Mouse (Mus musculus): ENCODE measurements at regions not wholly inside any gene's neighbourhood (a gene's known extent, or its start where the extent isn't known, plus 50 kb on each side); places are given as distances from the start of the nearest gene placed in this dataset.
"Not testable (repeated sequence)": the region's sequence is repeated elsewhere in the genome, so short reads cannot be mapped to it uniquely, and the experiment has no call there.

GRCm38 (mm10) chrX:162359767-162360545 is 200.4 kb upstream of the Nhs start:
- no peak for DNase-seq

- no peak for DNase-seq
These were observed 188.8 kb upstream of the Nhs start for GRCm38 (mm10) chrX:162348341-162348740.

- DNase-seq = no peak
These were observed 188.4 kb upstream of the Nhs start for GRCm38 (mm10) chrX:162347886-162348285.

GRCm38 (mm10) chrX:162345497-162346143 is 186.1 kb upstream of the Nhs start:
- no peak for DNase-seq

- DNase-seq = no peak
These were observed 172.6 kb upstream of the Nhs start for GRCm38 (mm10) chrX:162332121-162332520.

GRCm38 (mm10) chrX:162307646-162308045 is 148.1 kb upstream of the Nhs start:
- DNase-seq = no peak

- DNase-seq = no peak
These were observed 144.6 kb upstream of the Nhs start for GRCm38 (mm10) chrX:162304145-162304544.

GRCm38 (mm10) chrX:162302788-162303187 is 143.3 kb upstream of the Nhs start:
- DNase-seq = no peak

GRCm38 (mm10) chrX:162291234-162291633 is 131.7 kb upstream of the Nhs start:
- DNase-seq = no peak

GRCm38 (mm10) chrX:162286155-162286554 is 126.6 kb upstream of the Nhs start:
- DNase-seq = not testable (repeated sequence)

GRCm38 (mm10) chrX:162284252-162284651 is 124.7 kb upstream of the Nhs start:
- no peak for DNase-seq

- no peak for DNase-seq
These were observed 123.2 kb upstream of the Nhs start for GRCm38 (mm10) chrX:162282690-162283089.

- peak; percentile 20 for DNase-seq
These were observed 119.5 kb upstream of the Nhs start for GRCm38 (mm10) chrX:162278834-162279708.

GRCm38 (mm10) chrX:162274581-162274980 is 115.1 kb upstream of the Nhs start:
- DNase-seq = no peak

- DNase-seq = no peak
These were observed 111.7 kb upstream of the Nhs start for GRCm38 (mm10) chrX:162271189-162271588.

GRCm38 (mm10) chrX:162268918-162269317 is 109.4 kb upstream of the Nhs start:
- no peak for DNase-seq

GRCm38 (mm10) chrX:162268112-162268511 is 108.6 kb upstream of the Nhs start:
- no peak for DNase-seq

- no peak for DNase-seq
These were observed 108.1 kb upstream of the Nhs start for GRCm38 (mm10) chrX:162267679-162268078.

GRCm38 (mm10) chrX:162266769-162267168 is 107.2 kb upstream of the Nhs start:
- DNase-seq = no peak

- DNase-seq = no peak
These were observed 97.9 kb upstream of the Nhs start for GRCm38 (mm10) chrX:162257398-162257797.

- DNase-seq = no peak
These were observed 96.3 kb upstream of the Nhs start for GRCm38 (mm10) chrX:162255873-162256272.

- DNase-seq = no peak
These were observed 81.8 kb upstream of the Nhs start for GRCm38 (mm10) chrX:162241291-162241690.

GRCm38 (mm10) chrX:162235552-162235951 is 76.0 kb upstream of the Nhs start:
- DNase-seq = no peak
